Mouse (Mus musculus) lung, embryonic 15.5 days (tissue): ENCODE results near the gene Ing5. TPM values are rescaled to one million over a fixed set of nuclear protein-coding genes. Genes with fewer than 3 reads are reported as not detected.
"Not testable (repeated sequence)": the region's sequence is repeated elsewhere in the genome, so short reads cannot be mapped to it uniquely, and the experiment has no call there.

Source experiments
- ATAC-seq: fragments of 200-750 bp; cut with Nextera tagmentation; 2 replicates; pipeline ENCODE4 v1.8.0; 2017; ENCODE audit warnings: moderate number of reproducible peaks, borderline replicate concordance; ENCODE audit not compliant: low FRiP score, low TSS enrichment; ENCODE audit errors: extremely low read depth
- H3K27ac ChIP-seq: fragments of 300-500 bp; sonication (generic); 2 replicates; pipeline ENCODE4 v1.5.1; 2015; ENCODE audit warnings: moderate library complexity, mild to moderate bottlenecking, inconsistent platforms
- H3K27me3 ChIP-seq: fragments of 300-500 bp; sonication (generic); 2 replicates; pipeline ENCODE4 v1.6.1; 2015; ENCODE audit warnings: inconsistent platforms
- H3K36me3 ChIP-seq: fragments of 300-500 bp; sonication (generic); 2 replicates; pipeline ENCODE4 v1.6.1; 2015; ENCODE audit warnings: inconsistent platforms
- H3K4me1 ChIP-seq: fragments of 300-500 bp; sonication (generic); 2 replicates; pipeline ENCODE4 v1.6.1; 2015; ENCODE audit warnings: inconsistent platforms
- H3K4me2 ChIP-seq: fragments of 300-500 bp; sonication (generic); 2 replicates; pipeline ENCODE4 v1.6.1; 2015; ENCODE audit warnings: inconsistent platforms, mild to moderate bottlenecking, moderate library complexity
- H3K4me3 ChIP-seq: fragments of 300-500 bp; sonication (generic); 2 replicates; pipeline ENCODE4 v1.5.1; 2015; ENCODE audit warnings: mild to moderate bottlenecking, inconsistent platforms
- H3K9ac ChIP-seq: fragments of 300-500 bp; sonication (generic); 2 replicates; pipeline ENCODE4 v1.6.1; 2015; ENCODE audit warnings: inconsistent platforms
- H3K9me3 ChIP-seq: fragments of 300-500 bp; sonication (generic); 2 replicates; pipeline ENCODE4 v1.6.1; 2016; ENCODE audit warnings: inconsistent platforms
- WGBS: fragments of 180-500 bp; shearing (Covaris S2); methylation state at CpG from one replicate; pipeline ENCODE4 v1.1.7; 2015; 5-methylcytosine and 5-hydroxymethylcytosine counted together
- polyA plus RNA-seq: library from polyadenylated mRNA; unstranded; fragments of >200 nt; fragmentation: Nextera tagmentation; extraction: Ambion mirVana; gene quantifications from 2 replicates; pipeline ENCODE4 v1.2.1, GENCODE M21; 2015

The Ing5 gene
- polyA plus RNA-seq, 1 experiment from 2014 or later = 22.3 TPM

DNA sequence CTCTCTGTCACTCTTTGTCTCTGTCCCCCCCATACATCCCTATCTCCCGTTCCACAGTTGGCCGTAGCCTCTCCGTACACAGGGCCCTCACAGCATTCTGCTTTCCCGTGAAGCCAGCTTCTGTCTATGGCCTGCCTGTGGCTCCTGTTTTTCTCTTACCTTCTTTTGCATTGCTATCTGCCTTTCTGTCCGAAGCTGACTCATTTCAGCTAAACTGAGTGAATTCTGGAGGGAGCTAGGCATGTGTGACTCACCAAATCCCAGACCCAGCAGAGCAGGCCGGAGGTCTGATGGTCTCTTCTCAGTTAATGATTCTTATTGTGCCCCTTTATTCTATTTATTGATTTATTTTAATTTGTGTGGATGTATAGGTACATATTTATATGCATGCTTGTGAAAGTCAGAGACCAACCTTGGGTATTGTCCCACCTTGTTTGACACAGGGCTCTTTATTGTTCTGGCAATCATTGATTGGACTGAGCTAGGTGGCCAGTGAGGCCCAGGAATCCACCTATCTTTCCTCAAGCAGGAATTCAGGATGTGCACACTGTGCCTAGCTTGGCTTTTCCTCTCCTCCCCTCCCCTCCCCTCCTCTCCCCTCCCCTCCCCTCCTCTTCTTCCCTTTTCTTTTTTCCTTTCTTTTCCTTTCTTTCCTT is 32.2 kb downstream of the Ing5 start:
- no peak for ATAC-seq
- H3K4me3 ChIP-seq = no peak overlapping the region
- no peaks in the 10 kb centered on the region for H3K27me3 ChIP-seq
- H3K4me1 ChIP-seq = no peaks in the 10 kb centered on the region
- no peak overlapping the region for H3K4me2 ChIP-seq
- H3K36me3 ChIP-seq = 0 out of 2 replicates have a peak, but pooled peaks cover 4% of the 10 kb centered on the region
- WGBS = 87% methylated on average over 6 of the region's 6 CpGs
- no peak overlapping the region for H3K27ac ChIP-seq
- no peaks in the 10 kb centered on the region for H3K9me3 ChIP-seq
- H3K9ac ChIP-seq = no peak overlapping the region

DNA sequence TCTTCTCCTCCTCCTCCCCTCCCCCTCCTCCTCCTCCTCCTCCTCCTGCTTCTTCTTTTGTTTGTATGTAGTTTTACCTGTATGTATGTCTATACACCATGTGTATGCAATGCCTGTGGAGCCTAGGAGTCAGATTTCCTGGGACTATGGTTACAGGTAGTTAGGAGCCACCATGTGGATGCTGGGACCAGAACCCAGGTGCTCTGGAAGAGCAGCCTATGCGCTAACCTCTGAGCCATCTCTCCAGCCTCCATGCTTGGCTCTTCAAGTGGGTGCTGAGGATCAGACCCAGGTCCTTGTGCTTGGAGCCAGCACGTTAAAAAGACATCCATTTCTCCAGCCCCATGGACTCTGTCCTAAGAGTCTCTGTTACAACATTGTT is 32.8 kb downstream of the Ing5 start:
- WGBS = 83% methylated on average over 2 of the region's 2 CpGs
- Histone ChIP-seq H3K36me3 (0 out of 2 replicates have a peak, but pooled peaks cover 4% of the 10 kb centered on the region), H3K9ac (no peak overlapping the region), H3K4me2 (no peak overlapping the region), H3K9me3 (no peaks in the 10 kb centered on the region), H3K4me3 (no peak overlapping the region), H3K4me1 (no peaks in the 10 kb centered on the region), H3K27me3 (no peaks in the 10 kb centered on the region), H3K27ac (no peak overlapping the region)
- no peak for ATAC-seq

DNA sequence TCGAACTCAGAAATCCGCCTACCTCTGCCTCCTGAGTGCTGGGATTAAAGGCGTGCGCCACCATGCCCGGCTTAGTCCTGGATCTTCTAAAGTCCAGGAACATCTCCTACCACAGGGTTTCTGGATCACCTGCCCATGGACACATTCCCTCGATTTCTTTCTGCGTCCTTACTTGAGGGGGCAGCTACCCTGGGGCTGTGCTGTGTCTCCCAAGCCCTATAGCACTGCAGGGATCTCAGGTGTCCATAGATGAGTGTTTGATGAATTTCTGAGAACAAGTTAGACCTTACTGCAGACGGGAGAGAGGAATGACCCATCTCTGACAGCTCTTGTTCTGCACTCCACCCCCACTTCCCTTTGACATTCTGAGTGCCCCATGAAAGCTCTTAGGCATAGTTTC is 33.6 kb downstream of the Ing5 start:
- no peaks in the 10 kb centered on the region for H3K9me3 ChIP-seq
- H3K4me1 ChIP-seq = no peaks in the 10 kb centered on the region
- H3K4me3 ChIP-seq = no peak overlapping the region
- H3K36me3 ChIP-seq = 0 out of 2 replicates have a peak, but pooled peaks cover 4% of the 10 kb centered on the region
- no peak for ATAC-seq
- no peak overlapping the region for H3K9ac ChIP-seq
- H3K27ac ChIP-seq = no peak overlapping the region
- H3K4me2 ChIP-seq = no peak overlapping the region
- WGBS = 92% methylated on average over 8 of the region's 8 CpGs
- no peaks in the 10 kb centered on the region for H3K27me3 ChIP-seq

DNA sequence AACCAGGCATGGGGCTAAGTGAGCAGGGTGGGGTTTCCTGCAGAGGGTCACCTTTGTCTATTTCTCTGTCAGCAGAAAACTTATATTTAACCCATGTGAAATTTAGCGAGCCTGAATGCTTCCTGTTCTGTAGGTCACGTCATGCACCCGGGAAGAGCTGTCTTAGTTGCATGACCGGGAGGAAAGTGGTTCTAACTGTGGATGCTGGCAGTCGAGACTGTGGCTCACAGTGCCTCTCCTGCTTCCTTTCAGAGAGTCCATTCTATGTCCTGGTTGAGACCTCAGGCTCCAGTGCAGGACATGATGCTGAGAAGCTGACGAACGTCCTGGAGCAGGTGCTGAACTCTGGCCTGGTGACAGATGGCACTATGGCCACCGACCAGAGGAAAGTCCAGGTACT is 34.8 kb downstream of the Ing5 start:
- not testable (repeated sequence) for H3K4me3 ChIP-seq, H3K27ac ChIP-seq, H3K27me3 ChIP-seq, H3K9me3 ChIP-seq, H3K36me3 ChIP-seq, H3K4me2 ChIP-seq, H3K4me1 ChIP-seq, ATAC-seq, H3K9ac ChIP-seq
- 80% methylated on average over 8 of the region's 8 CpGs for WGBS

DNA sequence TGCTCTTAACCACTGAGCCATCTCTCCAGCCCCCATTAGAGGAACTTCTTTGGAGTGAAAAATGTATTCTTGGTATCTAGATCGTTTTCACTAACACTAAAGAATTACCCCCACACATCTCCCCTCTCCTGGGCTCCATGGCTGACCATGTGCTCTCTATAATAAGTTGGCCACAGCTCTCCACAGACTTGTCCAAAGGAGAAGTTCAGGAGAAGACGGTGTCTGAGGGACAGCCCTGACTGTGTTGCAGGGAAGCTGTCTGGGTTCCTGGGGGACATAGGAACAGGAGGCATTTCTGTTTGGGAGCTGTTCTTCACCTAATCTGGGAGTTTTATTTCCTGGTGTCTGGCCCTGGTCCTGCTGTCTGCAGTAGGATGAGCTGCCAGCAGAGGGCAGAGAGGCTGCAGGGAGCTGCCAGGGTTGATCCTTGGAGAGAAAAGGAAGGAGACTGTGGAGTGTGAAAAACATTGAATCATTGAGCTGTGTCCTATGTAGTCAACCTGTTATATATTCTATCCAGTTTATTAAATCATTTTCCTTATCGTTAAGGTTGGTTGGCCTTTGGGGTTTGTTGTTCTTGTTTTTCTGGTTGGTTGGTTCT is 42.1 kb downstream of the Ing5 start:
- not testable (repeated sequence) for H3K27ac ChIP-seq, H3K4me3 ChIP-seq, H3K9ac ChIP-seq, H3K4me2 ChIP-seq, H3K36me3 ChIP-seq, H3K4me1 ChIP-seq, H3K27me3 ChIP-seq, H3K9me3 ChIP-seq
- WGBS = 64% methylated on average over 3 of the region's 3 CpGs
- peak; percentile 59; the same call in 1 of the 2 replicates for ATAC-seq

DNA sequence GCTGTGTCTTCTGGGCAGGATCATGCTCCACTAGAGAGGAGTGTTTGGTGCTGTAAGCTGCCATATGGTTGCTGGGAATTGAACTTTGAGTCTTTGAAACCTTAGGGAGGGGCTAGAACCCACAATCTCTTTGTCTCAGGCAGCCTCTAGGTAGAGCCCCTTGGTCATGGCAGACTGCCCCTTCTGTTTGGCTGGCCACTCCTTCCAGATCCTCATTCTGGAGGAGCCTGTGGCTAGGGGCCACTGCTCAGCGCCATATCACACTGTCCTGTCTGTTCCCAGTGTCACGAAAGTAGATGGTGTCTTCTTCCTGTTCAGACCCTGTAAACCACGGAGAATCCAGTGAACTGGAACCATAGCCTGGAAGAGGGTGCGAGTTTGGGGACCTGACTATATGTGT is 52.0 kb downstream of the Ing5 start:
- ATAC-seq, H3K4me3 ChIP-seq: not testable (repeated sequence)
- 94% methylated on average over 4 of the region's 4 CpGs for WGBS

DNA sequence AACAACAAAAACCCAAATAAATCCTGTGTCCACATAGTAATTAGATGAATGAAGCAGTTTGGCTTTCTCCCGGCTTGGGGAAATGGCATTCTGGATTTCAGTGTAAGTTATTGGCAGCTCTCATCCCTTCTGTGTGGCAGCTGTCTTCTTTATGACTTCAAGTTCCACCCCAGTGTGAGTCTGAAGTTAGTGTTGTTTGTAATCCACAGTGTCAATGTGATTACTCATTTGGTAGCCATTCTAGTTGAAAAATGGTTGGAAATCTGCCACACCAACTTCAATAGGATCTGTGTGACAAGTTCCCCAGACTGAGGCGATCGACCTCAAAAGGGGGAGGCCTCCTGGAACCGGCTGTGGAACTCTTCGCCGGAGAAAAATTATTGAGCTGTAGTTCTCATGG is 53.6 kb downstream of the Ing5 start:
- 0 out of 2 replicates have a peak, but pooled peaks cover 2% of the 10 kb centered on the region for H3K4me1 ChIP-seq
- no peak overlapping the region for H3K27ac ChIP-seq
- H3K4me2 ChIP-seq = no peak overlapping the region
- H3K27me3 ChIP-seq = no peaks in the 10 kb centered on the region
- no peaks in the 10 kb centered on the region for H3K36me3 ChIP-seq
- H3K4me3 ChIP-seq = no peak overlapping the region
- H3K9me3 ChIP-seq = no peaks in the 10 kb centered on the region
- peak; percentile 15; the same call in 1 of the 2 replicates for ATAC-seq
- WGBS = 38% methylated on average over 6 of the region's 6 CpGs
- H3K9ac ChIP-seq = no peak overlapping the region

More for the DNA sequence above, 52.0 kb downstream of the Ing5 start:
- not testable (repeated sequence) for H3K4me1 ChIP-seq, H3K27ac ChIP-seq, H3K9ac ChIP-seq, H3K4me2 ChIP-seq, H3K9me3 ChIP-seq, H3K36me3 ChIP-seq, H3K27me3 ChIP-seq

DNA sequence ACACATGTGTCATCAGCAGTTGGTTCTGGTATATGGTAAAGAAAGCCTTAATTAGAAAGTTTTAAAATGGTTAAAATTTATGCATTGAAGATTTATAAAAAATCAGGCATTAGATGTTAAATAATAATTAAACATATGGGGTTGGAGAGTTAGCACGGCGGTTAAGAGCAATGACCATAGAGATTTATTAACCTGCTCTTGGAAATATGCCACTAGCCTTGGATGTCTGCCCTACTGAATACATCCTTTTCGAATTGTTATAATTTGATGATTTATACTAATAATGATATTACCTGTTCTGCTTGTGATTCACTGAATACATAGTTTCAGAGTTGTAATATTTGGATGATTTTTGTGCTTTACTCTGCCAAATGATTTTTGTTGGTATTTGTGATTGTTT is 54.2 kb downstream of the Ing5 start:
- no peaks in the 10 kb centered on the region for H3K36me3 ChIP-seq
- WGBS = 43% methylated on average over 3 of the region's 3 CpGs
- no peak overlapping the region for H3K27ac ChIP-seq
- no peak overlapping the region for H3K4me2 ChIP-seq
- H3K4me3 ChIP-seq = no peak overlapping the region
- no peak for ATAC-seq
- H3K9me3 ChIP-seq = no peaks in the 10 kb centered on the region
- H3K27me3 ChIP-seq = no peaks in the 10 kb centered on the region
- no peak overlapping the region for H3K9ac ChIP-seq
- 0 out of 2 replicates have a peak, but pooled peaks cover 2% of the 10 kb centered on the region for H3K4me1 ChIP-seq

DNA sequence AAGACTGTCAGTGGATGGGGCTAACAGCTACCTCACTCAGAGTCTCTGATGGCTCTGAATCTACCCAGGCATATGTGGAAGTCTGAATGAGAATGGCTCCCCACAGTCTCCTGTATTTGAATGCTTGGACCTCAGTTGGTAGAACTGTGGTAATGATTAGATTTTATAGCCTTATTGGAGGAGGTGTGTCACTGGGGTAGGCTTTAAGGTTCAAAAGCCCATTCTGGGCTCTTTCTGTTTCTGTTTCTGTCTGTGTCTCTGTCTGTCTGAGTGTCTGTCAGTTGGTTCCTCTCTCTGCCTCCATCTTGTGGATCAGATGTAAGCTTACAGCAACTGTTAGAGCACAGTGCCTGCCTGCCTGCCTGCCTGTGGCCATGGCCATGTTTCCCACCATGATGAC is 55.9 kb downstream of the Ing5 start:
- Histone ChIP-seq H3K9me3 (no peaks in the 10 kb centered on the region), H3K36me3 (no peaks in the 10 kb centered on the region), H3K4me3 (no peak overlapping the region), H3K27me3 (no peaks in the 10 kb centered on the region), H3K27ac (no peak overlapping the region), H3K4me1 (0 out of 2 replicates have a peak, but pooled peaks cover 2% of the 10 kb centered on the region), H3K4me2 (no peak overlapping the region), H3K9ac (no peak overlapping the region)
- no peak for ATAC-seq

DNA sequence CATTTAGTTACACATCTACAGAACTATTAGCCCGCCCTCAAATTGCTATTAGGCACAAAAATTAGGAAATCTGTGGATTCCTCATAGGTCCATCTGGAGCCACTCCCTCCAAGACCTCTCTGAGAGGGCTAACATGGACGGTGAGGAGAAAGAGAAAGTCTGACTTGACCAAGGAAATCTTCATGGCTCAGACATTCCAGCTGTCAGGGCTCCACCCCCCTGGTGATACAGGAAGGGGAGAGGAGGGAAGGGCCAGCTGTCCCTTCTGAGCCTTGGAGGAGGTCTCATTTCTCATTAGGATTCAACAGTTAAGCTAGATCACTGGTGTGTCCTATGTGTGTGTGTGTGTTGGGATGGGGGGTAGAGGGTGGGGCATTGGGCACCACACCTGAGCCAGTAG is 57.3 kb downstream of the Ing5 start, which contains the start of gene Gal3st2:
Gal3st2 (plus strand) TSS at position 259 of the 400 bp plus-strand sequence.
- not testable (repeated sequence) for H3K36me3 ChIP-seq
- ATAC-seq = peak; percentile 19; the same call in 1 of the 2 replicates

More for the DNA sequence above, 57.3 kb downstream of the Ing5 start, which contains the start of gene Gal3st2:
- not testable (repeated sequence) for H3K4me3 ChIP-seq, H3K27me3 ChIP-seq, H3K9ac ChIP-seq, H3K4me1 ChIP-seq, H3K9me3 ChIP-seq, H3K27ac ChIP-seq, H3K4me2 ChIP-seq
- 28% methylated on average over 2 of the region's 2 CpGs for whole genome bisulfite sequencing
